Mouse (Mus musculus) neural tube, embryonic 13.5 days (tissue): ENCODE results near the gene Lin7b. TPM values are rescaled to one million over a fixed set of nuclear protein-coding genes. Genes with fewer than 3 reads are reported as not detected.

Experiments
- ATAC-seq: fragments of 200-750 bp; cut with Nextera tagmentation; 2 replicates; pipeline ENCODE4 v1.8.0; 2017; ENCODE audit warnings: low read depth, mild to moderate bottlenecking, moderate TSS enrichment, moderate library complexity
- H3K27ac ChIP-seq: fragments of 300-500 bp; sonication (generic); replicated peaks from 2 replicates; pipeline ENCODE4 v1.5.1; 2015; ENCODE audit warnings: moderate library complexity, mild to moderate bottlenecking, inconsistent platforms
- H3K27me3 ChIP-seq: fragments of 300-500 bp; sonication (generic); 2 replicates; pipeline ENCODE4 v1.6.1; 2015; ENCODE audit warnings: mild to moderate bottlenecking, inconsistent platforms
- H3K36me3 ChIP-seq: fragments of 300-500 bp; sonication (generic); 2 replicates; pipeline ENCODE4 v1.6.1; 2015; ENCODE audit warnings: mild to moderate bottlenecking, inconsistent platforms
- H3K4me1 ChIP-seq: fragments of 300-500 bp; sonication (generic); replicated peaks from 2 replicates; pipeline ENCODE4 v1.6.1; 2015; ENCODE audit warnings: inconsistent platforms
- H3K4me2 ChIP-seq: fragments of 300-500 bp; sonication (generic); 2 replicates; pipeline ENCODE4 v1.6.1; 2015; ENCODE audit warnings: inconsistent platforms, mild to moderate bottlenecking, moderate library complexity
- H3K4me3 ChIP-seq: fragments of 300-500 bp; sonication (generic); 2 replicates; pipeline ENCODE4 v1.5.1; 2015; ENCODE audit warnings: mild to moderate bottlenecking, inconsistent platforms
- H3K9ac ChIP-seq: fragments of 300-500 bp; sonication (generic); 2 replicates; pipeline ENCODE4 v1.6.1; 2015; ENCODE audit warnings: moderate library complexity, mild to moderate bottlenecking, inconsistent platforms
- H3K9me3 ChIP-seq: fragments of 300-500 bp; sonication (generic); 2 replicates; pipeline ENCODE4 v1.6.1; 2016; ENCODE audit warnings: inconsistent platforms
- WGBS: fragments of 180-500 bp; shearing (Covaris S2); methylation state at CpG from one replicate; pipeline ENCODE4 v1.1.7; 2015; 5-methylcytosine and 5-hydroxymethylcytosine counted together
- polyA plus RNA-seq: library from polyadenylated mRNA; unstranded; fragments of >200 nt; fragmentation: Nextera tagmentation; extraction: Ambion mirVana; gene quantifications from 2 replicates; pipeline ENCODE4 v1.2.1, GENCODE M21; 2015

Lin7b gene
- polyA plus RNA-seq, 1 experiment from 2014 or later = 11.1 TPM

GRCm38 (mm10) chr7:45374620-45375019 lies 4.2 kb upstream of the Lin7b start:
- WGBS = 94% methylated on average over 8 of the region's 8 CpGs
- Histone ChIP-seq H3K9ac (no peak overlapping the region), H3K4me3 (no peak overlapping the region), H3K4me2 (no peak overlapping the region), H3K36me3 (peaks cover 79% of the 10 kb centered on the region), H3K27ac (no peak overlapping the region), H3K27me3 (peaks cover 4% of the 10 kb centered on the region; the same call in 1 of the 2 replicates), H3K9me3 (no peaks in the 10 kb centered on the region), H3K4me1 (peaks cover 18% of the 10 kb centered on the region)
- no peak for ATAC-seq

GRCm38 (mm10) chr7:45372371-45372770 lies 2.0 kb upstream of the Lin7b start:
- H3K36me3 ChIP-seq = peaks cover 57% of the 10 kb centered on the region
- no peak overlapping the region for H3K9ac ChIP-seq
- H3K9me3 ChIP-seq = no peaks in the 10 kb centered on the region
- H3K4me1 ChIP-seq = peaks cover 40% of the 10 kb centered on the region
- no peak overlapping the region for H3K4me2 ChIP-seq
- peaks cover 19% of the 10 kb centered on the region for H3K27me3 ChIP-seq
- no peak overlapping the region for H3K27ac ChIP-seq
- WGBS = 90% methylated on average over 5 of the region's 5 CpGs
- ATAC-seq = no peak
- H3K4me3 ChIP-seq = no peak overlapping the region

- 8% methylated on average over 52 of the region's 52 CpGs for WGBS
- peak overlapping the region; percentile 6; the same call in 1 of the 2 replicates for H3K27ac ChIP-seq
Measured at GRCm38 (mm10) chr7:45369836-45370474, 428 bp downstream of the Lin7b start.

GRCm38 (mm10) chr7:45369022-45369745 lies 1.2 kb downstream of the Lin7b start:
- Histone ChIP-seq H3K9ac (0 out of 2 replicates have a peak overlapping the region, but pooled peaks have one; percentile 70), H3K4me2 (peak overlapping the region; percentile 89), H3K27ac (no peak overlapping the region), H3K4me3 (peak overlapping the region; percentile 45; the same call in 1 of the 2 replicates), H3K36me3 (peaks cover 28% of the 10 kb centered on the region), H3K27me3 (peaks cover 34% of the 10 kb centered on the region), H3K4me1 (peaks cover 63% of the 10 kb centered on the region), H3K9me3 (no peaks in the 10 kb centered on the region)
- WGBS = 75% methylated on average over 16 of the region's 16 CpGs
- no peak for ATAC-seq

More at GRCm38 (mm10) chr7:45369836-45370474, 428 bp downstream of the Lin7b start:
- Histone ChIP-seq H3K9me3 (no peaks in the 10 kb centered on the region), H3K4me1 (peaks cover 55% of the 10 kb centered on the region), H3K36me3 (peaks cover 34% of the 10 kb centered on the region), H3K4me2 (peak overlapping the region; percentile 89), H3K27me3 (peaks cover 26% of the 10 kb centered on the region), H3K9ac (peak overlapping the region; percentile 70), H3K4me3 (peak overlapping the region; percentile 45)
- no peak for ATAC-seq

GRCm38 (mm10) chr7:45368178-45368577 lies 2.2 kb downstream of the Lin7b start:
- WGBS = 82% methylated on average over 15 of the region's 15 CpGs
- no peaks in the 10 kb centered on the region for H3K9me3 ChIP-seq
- H3K27me3 ChIP-seq = peaks cover 43% of the 10 kb centered on the region
- H3K4me3 ChIP-seq = peak overlapping the region; percentile 82
- H3K36me3 ChIP-seq = peaks cover 18% of the 10 kb centered on the region
- peak overlapping the region; percentile 93 for H3K27ac ChIP-seq
- peak overlapping the region; percentile 79 for H3K9ac ChIP-seq
- ATAC-seq = no peak
- peak overlapping the region; percentile 87 for H3K4me2 ChIP-seq
- H3K4me1 ChIP-seq = peaks cover 66% of the 10 kb centered on the region

- Histone ChIP-seq H3K27ac (peak overlapping the region; percentile 93), H3K4me3 (peak overlapping the region; percentile 82), H3K9ac (peak overlapping the region; percentile 95), H3K4me2 (peak overlapping the region; percentile 87), H3K27me3 (peaks cover 52% of the 10 kb centered on the region), H3K9me3 (no peaks in the 10 kb centered on the region), H3K36me3 (peaks cover 9% of the 10 kb centered on the region), H3K4me1 (peaks cover 74% of the 10 kb centered on the region)
- under 1% methylated on average over 68 of the region's 70 CpGs for WGBS
- ATAC-seq = peak; percentile 87
Measured at GRCm38 (mm10) chr7:45367020-45367880, 3.1 kb downstream of the Lin7b start.

- Histone ChIP-seq H3K9ac (peak within 1 kb of the TSS; percentile 95), H3K4me3 (peak within 1 kb of the TSS; percentile 82), H3K36me3 (peaks cover 2% of the 10 kb centered on the region), H3K27me3 (peaks cover 56% of the 10 kb centered on the region), H3K4me1 (peaks cover 80% of the 10 kb centered on the region), H3K27ac (peak within 1 kb of the TSS; percentile 93), H3K9me3 (no peaks in the 10 kb centered on the region), H3K4me2 (peak within 1 kb of the TSS; percentile 87)
- peak; percentile 41 for ATAC-seq
- WGBS = 0% methylated on average over 26 of the region's 26 CpGs
Measured at GRCm38 (mm10) chr7:45366652-45367019, 3.7 kb downstream of the Lin7b start, which contains the start of gene Ppfia3. Gene Ppfia3, minus strand, starts transcription at chr7:45367019.

GRCm38 (mm10) chr7:45365742-45366651 lies 4.4 kb downstream of the Lin7b start:
- H3K27me3 ChIP-seq = peaks cover 56% of the 10 kb centered on the region
- peak overlapping the region; percentile 95 for H3K9ac ChIP-seq
- 3% methylated on average over 35 of the region's 35 CpGs for WGBS
- ATAC-seq = no peak
- peaks cover 81% of the 10 kb centered on the region for H3K4me1 ChIP-seq
- peak overlapping the region; percentile 82 for H3K4me3 ChIP-seq
- H3K4me2 ChIP-seq = peak overlapping the region; percentile 87
- no peaks in the 10 kb centered on the region for H3K36me3 ChIP-seq
- peak overlapping the region; percentile 83 for H3K27ac ChIP-seq
- no peaks in the 10 kb centered on the region for H3K9me3 ChIP-seq

GRCm38 (mm10) chr7:45363983-45364382 lies 6.4 kb downstream of the Lin7b start:
- Histone ChIP-seq H3K9me3 (no peaks in the 10 kb centered on the region), H3K36me3 (peaks cover 5% of the 10 kb centered on the region), H3K9ac (no peak overlapping the region), H3K4me2 (no peak overlapping the region), H3K27me3 (peaks cover 45% of the 10 kb centered on the region), H3K27ac (no peak overlapping the region), H3K4me3 (no peak overlapping the region), H3K4me1 (peaks cover 62% of the 10 kb centered on the region)
- 86% methylated on average over 2 of the region's 2 CpGs for WGBS
- no peak for ATAC-seq

- peaks cover 50% of the 10 kb centered on the region for H3K4me1 ChIP-seq
- WGBS = 7% methylated on average over 13 of the region's 13 CpGs
- H3K27me3 ChIP-seq = peaks cover 37% of the 10 kb centered on the region
- no peak for ATAC-seq
- no peaks in the 10 kb centered on the region for H3K9me3 ChIP-seq
- no peak overlapping the region for H3K9ac ChIP-seq
- no peak overlapping the region; the same call in 1 of the 2 replicates for H3K4me2 ChIP-seq
- 0 out of 2 replicates have a peak overlapping the region, but pooled peaks have one; percentile 5 for H3K4me3 ChIP-seq
- no peak overlapping the region for H3K27ac ChIP-seq
- peaks cover 14% of the 10 kb centered on the region for H3K36me3 ChIP-seq
Measured at GRCm38 (mm10) chr7:45362801-45363200, 7.6 kb downstream of the Lin7b start.
